Mouse (Mus musculus) stomach, adult 2 months (tissue): Measurements from ENCODE around the gene Cmc4. TPM values are rescaled to one million over a fixed set of nuclear protein-coding genes. Genes with fewer than 3 reads are reported as not detected.

Experiments
- polyA plus RNA-seq: library from polyadenylated mRNA; depleted of rRNA; stranded (reverse); fragments of >200 nt; gene quantifications from 2 replicates; pipeline ENCODE4 v1.2.3, GENCODE M21; 2012; rRNA removed

Gene Cmc4
- polyA plus RNA-seq, result 0.51 and 1.6 TPM in 2 replicates

DNA sequence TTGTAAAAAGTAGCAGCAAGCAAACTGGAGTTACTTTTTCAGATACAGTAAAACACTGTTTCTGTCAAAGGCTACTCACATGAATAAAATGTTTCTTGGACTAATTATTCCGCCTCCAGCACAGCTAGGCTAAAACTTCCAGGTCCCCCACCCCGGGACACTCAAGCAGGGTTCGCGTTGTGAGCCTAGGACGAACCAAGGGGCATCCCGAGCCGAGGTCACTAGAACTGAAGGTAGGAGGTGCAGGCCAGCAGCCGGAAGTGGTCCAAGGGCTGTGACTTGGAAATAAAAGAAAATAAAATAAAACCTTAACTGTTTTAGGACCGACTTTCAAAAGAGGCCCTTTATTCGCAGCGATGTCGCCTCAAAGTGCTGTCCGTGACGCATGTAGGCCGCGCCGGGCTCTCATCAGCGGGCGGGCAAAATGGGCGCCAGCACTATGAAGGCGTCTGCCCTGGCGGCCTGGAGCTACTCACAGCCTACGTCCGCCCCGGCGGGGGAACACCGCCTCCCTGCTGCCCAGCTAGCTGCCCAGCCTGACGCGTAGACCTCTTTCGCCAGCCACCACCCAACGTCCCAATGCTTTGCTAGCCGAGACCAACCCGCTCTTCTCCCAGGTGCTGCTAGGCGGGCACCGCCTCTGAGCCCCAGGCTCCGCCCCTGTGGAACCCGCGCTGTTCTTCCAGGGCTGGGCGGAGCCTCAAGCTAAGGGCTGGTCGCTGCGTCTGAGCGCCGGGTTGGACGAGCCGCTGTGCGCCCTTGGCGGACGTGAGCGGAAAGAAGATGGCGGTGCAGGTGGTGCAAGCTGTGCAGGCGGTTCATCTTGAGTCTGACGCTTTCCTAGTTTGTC is at the start of gene Cmc4, which contains the start of the genes Mtcp1 and Brcc3:
Gene Cmc4, minus strand, starts transcription at position 649 of the 850 bp plus-strand sequence.
Gene Mtcp1, minus strand, starts transcription at position 653 of the 850 bp plus-strand sequence.
Gene Brcc3, plus strand, starts transcription at position 693 of the 850 bp plus-strand sequence.

DNA sequence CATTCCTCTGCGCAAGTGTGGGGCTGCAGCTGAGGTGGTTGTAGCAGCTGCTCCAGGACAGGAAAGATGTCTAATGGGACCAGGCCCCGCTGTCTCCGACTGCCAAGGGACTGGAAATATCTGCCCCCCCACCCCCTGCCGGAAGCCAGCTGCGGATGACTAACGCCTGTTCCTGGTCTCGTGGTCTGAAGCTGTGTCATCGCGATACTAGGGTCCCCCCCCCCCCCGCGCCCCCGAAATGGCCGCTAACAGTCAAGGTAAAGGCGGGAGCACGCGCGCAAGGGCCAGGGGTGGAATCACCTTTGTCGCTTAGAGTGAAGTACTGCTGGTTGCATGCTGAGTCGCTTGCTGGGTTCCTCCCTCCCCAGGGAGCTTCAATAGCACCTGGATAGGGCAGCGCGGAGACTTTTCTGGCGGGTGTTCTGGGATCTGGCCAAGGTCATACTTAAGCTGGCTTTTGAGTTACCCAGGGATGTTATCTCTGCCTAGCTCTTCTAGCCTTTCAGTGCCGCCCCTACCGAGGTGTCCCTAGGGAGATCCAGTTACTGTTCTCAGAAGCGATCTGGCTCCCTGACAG is 34.1 kb downstream of the Cmc4 start, which contains the start of the genes Fundc2 and F8:
Gene Fundc2, plus strand, starts transcription at position 205 of the 577 bp plus-strand sequence.
Gene F8, minus strand, starts transcription at position 421 of the 577 bp plus-strand sequence.

Other genes with a start within 250 kb of the Cmc4 start
- 0.93 and 0.94 TPM in 2 replicates for gene Fundc2, start 34.2 kb downstream of the Cmc4 start, polyA plus RNA-seq
- 0.15 TPM in 1 of 2 replicates, not detected in the other for gene F8, start 34.0 kb downstream of the Cmc4 start, polyA plus RNA-seq
- gene Mtcp1, start within 50 bp of the Cmc4 start, polyA plus RNA-seq, result 0.90 and 1.0 TPM in 2 replicates
- gene Brcc3, start within 50 bp of the Cmc4 start, polyA plus RNA-seq, result 0.66 and 1.3 TPM in 2 replicates
- 0.27 and 0.35 TPM in 2 replicates for gene Vbp1, start 97.7 kb upstream of the Cmc4 start, polyA plus RNA-seq
- gene Rab39b, start 161.6 kb upstream of the Cmc4 start, polyA plus RNA-seq, result 0.08 and 0.10 TPM in 2 replicates